Mouse (Mus musculus) hindbrain, postnatal 0 days (tissue): ENCODE measurements around the gene Edn2. TPM values are rescaled to one million over a fixed set of nuclear protein-coding genes. Genes with fewer than 3 reads are reported as not detected.
A peak's percentile ranks its signal among the peaks of the same experiment; 100 is the strongest.

Source experiments
- ATAC-seq: fragments of 200-750 bp; cut with Nextera tagmentation; 2 replicates; pipeline ENCODE4 v1.8.0; 2017; ENCODE audit warnings: mild to moderate bottlenecking, moderate TSS enrichment, moderate library complexity
- DNase-seq: peaks from one replicate; pipeline ENCODE4 v3.0.0-alpha.2; 2015; ENCODE audit warnings: low spot score
- H3K27ac ChIP-seq: fragments of 300-500 bp; sonication (generic); 2 replicates; pipeline ENCODE4 v1.5.1; 2014; ENCODE audit warnings: mild to moderate bottlenecking
- H3K27me3 ChIP-seq: fragments of 300-500 bp; sonication (generic); 2 replicates; pipeline ENCODE4 v1.6.1; 2014; ENCODE audit warnings: low read length, mixed read lengths; ENCODE audit not compliant: insufficient read depth
- H3K36me3 ChIP-seq: fragments of 300-500 bp; sonication (generic); 2 replicates; pipeline ENCODE4 v1.6.1; 2014; ENCODE audit warnings: low read length, mixed read lengths; ENCODE audit not compliant: insufficient read depth
- H3K4me1 ChIP-seq: fragments of 300-500 bp; sonication (generic); 2 replicates; pipeline ENCODE4 v1.6.1; 2014; ENCODE audit warnings: antibody characterized with exemption, low read length, mixed read lengths; ENCODE audit not compliant: insufficient read depth
- H3K4me2 ChIP-seq: fragments of 300-500 bp; sonication (generic); 2 replicates; pipeline ENCODE4 v1.6.1; 2014; ENCODE audit warnings: low read depth, mild to moderate bottlenecking, low read length, moderate library complexity, mixed read lengths
- H3K4me3 ChIP-seq: fragments of 300-500 bp; sonication (generic); 2 replicates; pipeline ENCODE4 v1.5.1; 2014; ENCODE audit warnings: low read length
- H3K9ac ChIP-seq: fragments of 300-500 bp; sonication (generic); replicated peaks from 2 replicates; pipeline ENCODE4 v1.6.1; 2014; ENCODE audit warnings: mild to moderate bottlenecking, low read length, moderate library complexity, mixed read lengths
- H3K9me3 ChIP-seq: fragments of 300-500 bp; sonication (generic); 2 replicates; pipeline ENCODE4 v1.6.1; 2016; ENCODE audit warnings: low read length, mixed read lengths
- CTCF ChIP-seq: IDR thresholded peaks from 2 replicates; pipeline ENCODE4 v1.5.1; 2016; ENCODE audit warnings: antibody characterized with exemption, control low read depth, low read depth
- WGBS: fragments of 180-500 bp; shearing (Covaris S2); extraction: QIAGEN DNeasy Blood & Tissue Kit; methylation state at CpG from one replicate; pipeline ENCODE4 v1.1.7; 2014; 5-methylcytosine and 5-hydroxymethylcytosine counted together
- polyA plus RNA-seq: library from polyadenylated mRNA; unstranded; fragments of >200 nt; fragmentation: Nextera tagmentation; extraction: Ambion mirVana; gene quantifications from 2 replicates; pipeline ENCODE4 v1.2.1, GENCODE M21; 2015
- total RNA-seq: library from RNA; depleted of rRNA; stranded (reverse); fragments of >200 nt; gene quantifications from 2 replicates; pipeline ENCODE4 v1.2.3, GENCODE M21; 2014; rRNA removed

The Edn2 gene
- total RNA-seq, result 0.94 TPM in 1 of 2 replicates, not detected in the other
- 0.25 and 0.32 TPM in 2 replicates for polyA plus RNA-seq

DNA sequence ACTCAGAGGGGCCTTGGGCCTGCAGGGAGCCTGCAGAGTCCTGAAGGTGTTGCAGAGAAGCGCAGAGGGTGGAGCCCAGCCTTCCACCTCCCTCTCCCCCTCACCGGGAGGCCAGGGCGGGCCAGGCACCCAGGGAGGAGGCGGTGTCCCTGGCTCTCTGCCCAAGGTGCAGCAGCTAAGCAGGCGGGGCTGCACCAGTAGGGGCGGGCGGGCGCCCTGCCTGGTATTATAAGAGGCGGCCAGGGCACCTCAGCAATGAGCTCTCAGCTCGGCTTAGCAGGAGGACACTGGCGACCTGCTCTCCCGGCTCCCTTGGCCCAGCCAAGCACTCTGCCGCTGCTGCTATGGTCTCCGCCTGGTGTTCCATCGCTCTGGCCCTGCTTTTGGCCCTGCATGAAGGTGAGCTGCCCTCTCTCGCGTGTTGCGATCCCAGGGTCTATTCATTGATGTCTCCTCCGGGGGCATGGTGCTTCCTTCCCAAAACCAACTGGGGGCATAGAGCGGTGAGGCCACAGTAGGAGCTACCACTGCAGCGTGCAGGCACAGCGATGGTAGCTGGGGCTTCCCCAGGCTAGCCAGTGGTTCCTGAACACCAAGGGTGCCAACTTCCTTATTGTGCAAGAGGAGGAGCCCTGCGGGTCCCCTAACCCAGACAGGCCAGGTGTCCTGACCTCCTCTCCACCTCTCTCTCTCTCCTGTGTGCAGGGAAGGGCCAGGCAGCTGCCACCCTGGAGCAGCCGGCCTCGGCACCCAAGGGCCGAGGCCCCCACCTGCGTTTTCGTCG is at the start of gene Edn2:
Gene Edn2, plus strand, starts transcription at position 41 of the 784 bp plus-strand sequence.
- Histone ChIP-seq H3K4me2 (no peak within 1 kb of the TSS), H3K4me1 (no peaks in the 10 kb centered on the region), H3K27ac (no peak within 1 kb of the TSS), H3K9me3 (no peaks in the 10 kb centered on the region), H3K27me3 (no peaks in the 10 kb centered on the region), H3K4me3 (no peak within 1 kb of the TSS), H3K9ac (no peak within 1 kb of the TSS), H3K36me3 (no peaks in the 10 kb centered on the region)
- TF ChIP-seq CTCF, result no peak
- WGBS, result 51% methylated on average over 29 of the region's 29 CpGs
- DNase-seq, result no peak
- no peak for ATAC-seq

DNA sequence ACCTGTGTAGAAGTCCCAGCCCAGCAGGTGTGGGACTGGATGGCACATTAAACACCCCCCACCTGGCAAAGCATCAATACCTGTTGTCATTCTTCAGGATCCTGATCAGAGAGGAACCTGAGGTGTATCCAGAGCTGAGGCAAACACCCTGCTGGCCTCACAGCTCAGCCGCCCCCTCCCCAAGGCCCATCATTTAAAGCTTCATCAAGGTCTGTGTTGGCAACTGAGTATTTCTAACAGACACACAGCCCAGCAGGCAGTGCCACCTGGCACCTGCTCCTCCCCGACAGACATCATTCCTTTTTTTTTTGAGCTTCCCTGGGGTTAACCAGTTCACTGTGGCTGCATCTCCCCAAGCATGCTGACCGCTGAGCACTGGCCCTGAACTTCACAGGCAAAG is 45.5 kb upstream of the Edn2 start:
- DNase-seq, result no peak
- Histone ChIP-seq H3K27ac (no peak overlapping the region), H3K4me1 (no peaks in the 10 kb centered on the region), H3K4me3 (no peak overlapping the region), H3K9ac (no peak overlapping the region), H3K36me3 (no peaks in the 10 kb centered on the region), H3K27me3 (no peaks in the 10 kb centered on the region), H3K4me2 (no peak overlapping the region), H3K9me3 (no peaks in the 10 kb centered on the region)
- no peak for TF ChIP-seq CTCF
- WGBS, result 80% methylated on average over 3 of the region's 3 CpGs
- no peak for ATAC-seq

DNA sequence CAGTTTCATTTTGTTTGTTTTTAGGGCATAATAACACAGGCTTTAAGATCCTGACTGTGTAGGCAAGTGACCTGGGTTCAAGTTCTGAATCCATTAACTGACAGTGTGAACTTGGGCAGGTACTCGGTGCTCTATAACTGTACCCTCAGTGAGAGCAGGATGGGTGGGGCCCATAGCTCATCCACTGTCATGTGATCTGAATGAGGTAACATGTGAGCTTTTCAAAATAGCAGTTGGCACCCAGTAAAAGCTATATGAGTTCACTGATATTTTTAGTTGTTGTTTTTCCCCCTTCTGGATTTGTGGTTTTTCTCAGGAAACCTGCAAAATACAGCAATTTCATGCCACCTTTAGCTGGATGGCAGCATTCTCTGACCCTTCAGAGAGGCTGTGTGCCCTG is 44.7 kb upstream of the Edn2 start:
- ATAC-seq, result no peak

DNA sequence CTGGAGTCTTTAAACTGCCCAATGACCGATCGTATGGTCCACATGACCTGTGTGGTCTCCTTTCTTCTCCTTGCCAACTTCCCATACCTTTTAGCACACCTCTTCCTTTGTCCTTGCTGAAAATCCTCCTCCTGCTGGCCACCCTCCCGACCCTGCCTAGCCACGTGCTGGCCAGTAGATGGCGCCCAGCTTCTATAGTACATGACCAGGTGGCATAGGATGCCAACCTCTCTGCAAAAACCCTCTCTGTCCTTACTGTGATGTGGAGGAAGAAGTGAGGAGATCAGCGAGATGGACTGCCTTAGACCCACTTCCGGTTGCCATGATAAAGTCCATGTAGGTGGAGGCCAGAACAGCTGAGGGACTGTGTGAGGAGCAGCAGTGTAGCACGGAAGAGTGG is 40.7 kb upstream of the Edn2 start:
- Histone ChIP-seq H3K4me1 (no peaks in the 10 kb centered on the region), H3K9me3 (no peaks in the 10 kb centered on the region), H3K4me3 (no peak overlapping the region), H3K27ac (no peak overlapping the region), H3K9ac (no peak overlapping the region), H3K27me3 (no peaks in the 10 kb centered on the region), H3K4me2 (no peak overlapping the region), H3K36me3 (0 out of 2 replicates have a peak, but pooled peaks cover 5% of the 10 kb centered on the region)
- ATAC-seq, result peak; percentile 69
- peak; percentile 80 for DNase-seq
- peak; percentile 94 for TF ChIP-seq CTCF
- 38% methylated on average over 8 of the region's 8 CpGs for WGBS

More for the DNA sequence above, 44.7 kb upstream of the Edn2 start:
- H3K4me3 ChIP-seq, result no peak overlapping the region
- no peaks in the 10 kb centered on the region for H3K4me1 ChIP-seq
- H3K27me3 ChIP-seq, result no peaks in the 10 kb centered on the region
- DNase-seq, result no peak
- no peak overlapping the region for H3K9ac ChIP-seq
- no peaks in the 10 kb centered on the region for H3K9me3 ChIP-seq
- 84% methylated on average over 1 of the region's 1 CpGs for WGBS
- no peak overlapping the region for H3K4me2 ChIP-seq
- no peaks in the 10 kb centered on the region for H3K36me3 ChIP-seq
- H3K27ac ChIP-seq, result no peak overlapping the region
- TF ChIP-seq CTCF, result no peak

DNA sequence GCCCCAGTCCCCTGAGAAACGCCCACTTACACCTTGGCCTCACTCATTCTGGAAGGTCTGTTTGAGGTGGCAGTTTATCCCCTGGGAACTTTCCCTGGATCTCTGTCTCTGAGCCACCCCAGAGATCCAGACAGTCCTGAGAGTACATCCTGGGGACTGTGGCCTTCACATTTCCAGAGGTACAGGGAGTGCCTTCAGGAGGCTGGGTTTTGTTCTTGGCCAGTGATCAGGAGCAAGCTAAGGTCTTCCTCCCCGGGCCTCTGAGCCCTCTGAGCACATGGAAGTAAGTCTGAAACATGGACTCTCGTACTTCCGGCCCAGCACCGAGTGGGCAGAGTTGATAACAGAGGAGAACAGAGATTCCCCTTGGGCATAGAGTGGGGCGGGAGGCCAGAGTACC is 36.4 kb upstream of the Edn2 start:
- Histone ChIP-seq H3K27ac (no peak overlapping the region), H3K4me2 (no peak overlapping the region), H3K4me3 (no peak overlapping the region), H3K9me3 (no peaks in the 10 kb centered on the region), H3K36me3 (0 out of 2 replicates have a peak, but pooled peaks cover 5% of the 10 kb centered on the region), H3K9ac (no peak overlapping the region), H3K4me1 (no peaks in the 10 kb centered on the region), H3K27me3 (no peaks in the 10 kb centered on the region)
- WGBS, result 80% methylated on average over 6 of the region's 6 CpGs
- no peak for ATAC-seq
- TF ChIP-seq CTCF, result no peak
- no peak for DNase-seq

DNA sequence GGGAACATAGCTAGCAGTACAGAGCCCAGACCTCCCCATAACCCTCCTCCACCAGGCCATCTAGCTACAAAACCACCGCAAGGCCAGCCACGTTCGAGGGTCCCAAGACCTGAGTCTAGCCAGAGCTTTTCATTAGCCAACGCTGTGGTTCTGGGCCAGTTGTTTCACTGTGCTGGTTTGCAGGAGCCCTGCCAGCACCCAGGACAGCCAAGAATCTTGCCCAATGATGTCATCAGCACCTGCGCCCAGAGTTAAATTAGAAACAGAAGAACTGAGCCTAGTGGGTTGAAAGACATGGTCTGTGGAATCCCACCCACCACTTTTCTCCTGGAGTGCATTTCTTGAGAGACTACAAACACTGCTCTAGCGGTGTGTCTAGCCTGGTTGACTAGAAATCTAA is 35.0 kb upstream of the Edn2 start:
- WGBS, result 81% methylated on average over 6 of the region's 6 CpGs
- Histone ChIP-seq H3K27ac (no peak overlapping the region), H3K4me2 (no peak overlapping the region), H3K4me3 (no peak overlapping the region), H3K4me1 (no peaks in the 10 kb centered on the region), H3K9me3 (no peaks in the 10 kb centered on the region), H3K27me3 (no peaks in the 10 kb centered on the region), H3K36me3 (0 out of 2 replicates have a peak, but pooled peaks cover 5% of the 10 kb centered on the region), H3K9ac (no peak overlapping the region)
- DNase-seq (no peak), ATAC-seq (no peak)
- no peak for TF ChIP-seq CTCF

DNA sequence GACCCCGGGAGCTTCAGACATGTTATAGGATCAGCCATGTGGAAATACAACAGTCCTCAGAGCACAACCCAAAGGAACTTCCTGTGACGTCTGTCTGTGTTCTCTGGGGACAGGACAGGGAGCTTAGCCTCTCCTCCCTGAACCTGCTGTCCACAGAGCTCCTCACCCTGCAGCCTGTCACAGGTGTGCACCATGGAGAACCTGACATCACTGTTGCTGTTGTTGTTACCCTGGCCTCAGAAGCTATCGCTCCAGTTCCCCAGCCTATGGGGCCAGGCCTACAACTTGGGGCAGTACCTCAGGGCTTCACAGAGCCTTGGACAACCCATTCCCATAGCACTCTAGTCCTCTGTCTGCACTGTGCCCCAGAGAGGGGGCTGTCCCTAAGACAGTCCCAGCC is 33.7 kb upstream of the Edn2 start:
- Histone ChIP-seq H3K36me3 (0 out of 2 replicates have a peak, but pooled peaks cover 5% of the 10 kb centered on the region), H3K27me3 (no peaks in the 10 kb centered on the region), H3K9ac (no peak overlapping the region), H3K4me2 (no peak overlapping the region), H3K9me3 (no peaks in the 10 kb centered on the region), H3K4me3 (no peak overlapping the region), H3K4me1 (no peaks in the 10 kb centered on the region), H3K27ac (no peak overlapping the region)
- DNase-seq (no peak), ATAC-seq (no peak)
- WGBS, result 78% methylated on average over 3 of the region's 3 CpGs
- TF ChIP-seq CTCF, result no peak
